Mouse (Mus musculus): ENCODE data around the gene Ttll4. TPM values are rescaled to one million over a fixed set of nuclear protein-coding genes. Genes with fewer than 3 reads are reported as not detected.

The Ttll4 gene
- polyA plus RNA-seq, 2 experiments, result 6.2 to 6.5 TPM

GRCm38 (mm10) chr1:74715886-74716285 lies 54.3 kb downstream of the Ttll4 start:
- DNase-seq (ENCODE audit: low read depth in 3 of 3, low spot score in 3 of 3) (no peak), ATAC-seq (ENCODE audit: insufficient read depth) (no peak)
- TF ChIP-seq EP300 (IDR thresholded peaks at IDR 0.05; ENCODE audit: low read depth) (no peak), CTCF (IDR thresholded peaks at IDR 0.05; ENCODE audit: low read depth) (no peak)
- Histone ChIP-seq H3K4me3 (ENCODE audit: insufficient read depth in 1 of 2, low read depth in 2 of 2, low read length in 2 of 2) (no peak overlapping the region), H3K36me3 (replicated peaks; ENCODE audit: control insufficient read depth, insufficient read depth, low read depth) (no peaks in the 10 kb centered on the region), H3K4me1 (replicated peaks; ENCODE audit: control insufficient read depth in 2 of 2, insufficient read depth in 2 of 2, low read length in 1 of 2) (peaks cover 0 to 6% of the 10 kb centered on the region in 2 experiments; a peak in 2 of 4 replicates), H3K4me2 (ENCODE audit: low read depth) (no peak overlapping the region), H3K27ac (no peak overlapping the region), H3K9me3 (ENCODE audit: control insufficient read depth, low read length) (no peaks in the 10 kb centered on the region), H3K9ac (replicated peaks) (no peak overlapping the region), H3K27me3 (ENCODE audit: control insufficient read depth, insufficient read depth, low read length) (peaks cover 13% of the 10 kb centered on the region)
- 75% methylated on average over 6 of the region's 6 CpGs for WGBS (ENCODE audit: insufficient replicate concordance)

- ATAC-seq (ENCODE audit: insufficient read depth), result no peak
- H3K9me3 ChIP-seq (ENCODE audit: control insufficient read depth, low read length), result no peaks in the 10 kb centered on the region
- peaks cover 0 to 8% of the 10 kb centered on the region in 2 experiments; a peak in 3 of 4 replicates for H3K4me1 ChIP-seq (replicated peaks; ENCODE audit: control insufficient read depth in 2 of 2, insufficient read depth in 2 of 2, low read length in 1 of 2)
- TF ChIP-seq EP300 (IDR thresholded peaks at IDR 0.05; ENCODE audit: low read depth) (no peak), CTCF (IDR thresholded peaks at IDR 0.05; ENCODE audit: low read depth) (no peak)
- H3K9ac ChIP-seq (replicated peaks), result no peak overlapping the region
- no peaks in the 10 kb centered on the region for H3K36me3 ChIP-seq (replicated peaks; ENCODE audit: control insufficient read depth, insufficient read depth, low read depth)
- 79% methylated on average over 8 of the region's 8 CpGs for WGBS (ENCODE audit: insufficient replicate concordance)
- no peak overlapping the region for H3K27ac ChIP-seq
- H3K27me3 ChIP-seq (ENCODE audit: control insufficient read depth, insufficient read depth, low read length), result peaks cover 10% of the 10 kb centered on the region
- no peak overlapping the region for H3K4me2 ChIP-seq (ENCODE audit: low read depth)
- no peak overlapping the region for H3K4me3 ChIP-seq (ENCODE audit: insufficient read depth in 1 of 2, low read depth in 2 of 2, low read length in 2 of 2)
- DNase-seq (ENCODE audit: low read depth in 3 of 3, low spot score in 3 of 3), result no peak
Observed at GRCm38 (mm10) chr1:74718113-74718512, 56.6 kb downstream of the Ttll4 start.

GRCm38 (mm10) chr1:74719281-74719680 lies 57.7 kb downstream of the Ttll4 start:
- H3K9me3 ChIP-seq (ENCODE audit: control insufficient read depth, low read length), result no peaks in the 10 kb centered on the region
- no peak for ATAC-seq (ENCODE audit: insufficient read depth)
- no peak overlapping the region for H3K27ac ChIP-seq
- H3K9ac ChIP-seq (replicated peaks), result no peak overlapping the region
- peaks cover 0 to 6% of the 10 kb centered on the region in 2 experiments; a peak in 3 of 4 replicates for H3K4me1 ChIP-seq (replicated peaks; ENCODE audit: control insufficient read depth in 2 of 2, insufficient read depth in 2 of 2, low read length in 1 of 2)
- no peak for TF ChIP-seq CTCF (IDR thresholded peaks at IDR 0.05; ENCODE audit: low read depth)
- TF ChIP-seq EP300 (IDR thresholded peaks at IDR 0.05; ENCODE audit: low read depth), result no peak
- no peak overlapping the region for H3K4me3 ChIP-seq (ENCODE audit: insufficient read depth in 1 of 2, low read depth in 2 of 2, low read length in 2 of 2)
- H3K36me3 ChIP-seq (replicated peaks; ENCODE audit: control insufficient read depth, insufficient read depth, low read depth), result no peaks in the 10 kb centered on the region
- no peak for DNase-seq (ENCODE audit: low read depth in 3 of 3, low spot score in 3 of 3)
- no peak overlapping the region for H3K4me2 ChIP-seq (ENCODE audit: low read depth)
- 60% methylated on average over 3 of the region's 3 CpGs for WGBS (ENCODE audit: insufficient replicate concordance)
- no peaks in the 10 kb centered on the region for H3K27me3 ChIP-seq (ENCODE audit: control insufficient read depth, insufficient read depth, low read length)

GRCm38 (mm10) chr1:74721657-74722056 lies 60.1 kb downstream of the Ttll4 start:
- Histone ChIP-seq H3K36me3 (replicated peaks; ENCODE audit: control insufficient read depth, insufficient read depth, low read depth) (no peaks in the 10 kb centered on the region), H3K27ac (no peak overlapping the region), H3K4me3 (ENCODE audit: insufficient read depth in 1 of 2, low read depth in 2 of 2, low read length in 2 of 2) (no peak overlapping the region), H3K27me3 (ENCODE audit: control insufficient read depth, insufficient read depth, low read length) (no peaks in the 10 kb centered on the region), H3K4me2 (ENCODE audit: low read depth) (no peak overlapping the region), H3K9ac (replicated peaks) (no peak overlapping the region), H3K4me1 (replicated peaks; ENCODE audit: control insufficient read depth in 2 of 2, insufficient read depth in 2 of 2, low read length in 1 of 2) (peaks cover 0 to 6% of the 10 kb centered on the region in 2 experiments; a peak in 2 of 4 replicates), H3K9me3 (ENCODE audit: control insufficient read depth, low read length) (no peaks in the 10 kb centered on the region)
- DNase-seq (ENCODE audit: low read depth in 3 of 3, low spot score in 3 of 3) (no peak), ATAC-seq (ENCODE audit: insufficient read depth) (no peak)
- 55% methylated on average over 6 of the region's 6 CpGs for WGBS (ENCODE audit: insufficient replicate concordance)
- TF ChIP-seq EP300 (IDR thresholded peaks at IDR 0.05; ENCODE audit: low read depth), result no peak
- TF ChIP-seq CTCF (IDR thresholded peaks at IDR 0.05; ENCODE audit: low read depth), result no peak

GRCm38 (mm10) chr1:74723748-74724147 lies 62.2 kb downstream of the Ttll4 start:
- no peak overlapping the region for H3K4me3 ChIP-seq (ENCODE audit: insufficient read depth in 1 of 2, low read depth in 2 of 2, low read length in 2 of 2)
- ATAC-seq (ENCODE audit: insufficient read depth) (no peak), DNase-seq (ENCODE audit: low read depth in 3 of 3, low spot score in 3 of 3) (no peak)
- 63% methylated on average over 2 of the region's 2 CpGs for WGBS (ENCODE audit: insufficient replicate concordance)
- TF ChIP-seq CTCF (IDR thresholded peaks at IDR 0.05; ENCODE audit: low read depth), result peak; percentile 51
- TF ChIP-seq EP300 (IDR thresholded peaks at IDR 0.05; ENCODE audit: low read depth), result no peak
- peaks cover 0 to 6% of the 10 kb centered on the region in 2 experiments; a peak in 2 of 4 replicates for H3K4me1 ChIP-seq (replicated peaks; ENCODE audit: control insufficient read depth in 2 of 2, insufficient read depth in 2 of 2, low read length in 1 of 2)
- H3K27me3 ChIP-seq (ENCODE audit: control insufficient read depth, insufficient read depth, low read length), result no peaks in the 10 kb centered on the region
- H3K27ac ChIP-seq, result no peak overlapping the region
- no peaks in the 10 kb centered on the region for H3K36me3 ChIP-seq (replicated peaks; ENCODE audit: control insufficient read depth, insufficient read depth, low read depth)
- no peaks in the 10 kb centered on the region for H3K9me3 ChIP-seq (ENCODE audit: control insufficient read depth, low read length)
- no peak overlapping the region for H3K9ac ChIP-seq (replicated peaks)
- no peak overlapping the region for H3K4me2 ChIP-seq (ENCODE audit: low read depth)

Data from liver, embryonic 14.5 days (tissue).